Mouse (Mus musculus) cerebellum, adult 2 months (tissue): ENCODE data around the gene Inmt.

ENCODE experiments used
- CTCF ChIP-seq: fragments of 200-500 bp; IDR thresholded peaks from 2 replicates; pipeline ENCODE4 v1.5.1; 2011; ENCODE audit warnings: low read depth, mild to moderate bottlenecking, control low read depth, low read length, moderate library complexity, borderline replicate concordance; ENCODE audit not compliant: insufficient read depth
- POLR2A ChIP-seq: fragments of 200-500 bp; IDR thresholded peaks from 2 replicates; pipeline ENCODE4 v1.6.1; 2011; ENCODE audit warnings: low read length, control low read depth, borderline replicate concordance; ENCODE audit not compliant: insufficient read depth

- TF ChIP-seq CTCF (no peak), POLR2A (no peak)
These were observed 32.9 kb upstream of the Inmt start for GRCm38 (mm10) chr6:55207786-55208185.
